Mouse (Mus musculus) liver, embryonic 13.5 days (tissue): ENCODE data around the gene Lama4. TPM values are rescaled to one million over a fixed set of nuclear protein-coding genes. Genes with fewer than 3 reads are reported as not detected.
A peak's percentile ranks its signal among the peaks of the same experiment; 100 is the strongest.

Experiments
- ATAC-seq: fragments of 200-750 bp; cut with Nextera tagmentation; 2 replicates; pipeline ENCODE4 v1.8.0; 2017; ENCODE audit warnings: low read depth, mild to moderate bottlenecking, moderate number of reproducible peaks, moderate library complexity
- DNase-seq: peaks from one replicate; pipeline ENCODE4 v3.0.0; 2022
- H3K27ac ChIP-seq: fragments of 300-500 bp; sonication (generic); 2 replicates; pipeline ENCODE4 v1.5.1; 2015; ENCODE audit warnings: moderate library complexity, mild to moderate bottlenecking, inconsistent platforms
- H3K27me3 ChIP-seq: fragments of 300-500 bp; sonication (generic); 2 replicates; pipeline ENCODE4 v1.6.1; 2015; ENCODE audit warnings: mild to moderate bottlenecking, inconsistent platforms
- H3K36me3 ChIP-seq: fragments of 300-500 bp; sonication (generic); 2 replicates; pipeline ENCODE4 v1.6.1; 2015; ENCODE audit warnings: mild to moderate bottlenecking, inconsistent platforms
- H3K4me1 ChIP-seq: fragments of 300-500 bp; sonication (generic); replicated peaks from 2 replicates; pipeline ENCODE4 v1.6.1; 2015; ENCODE audit warnings: inconsistent platforms
- H3K4me2 ChIP-seq: fragments of 300-500 bp; sonication (generic); 2 replicates; pipeline ENCODE4 v1.6.1; 2015; ENCODE audit warnings: inconsistent platforms, mild to moderate bottlenecking, moderate library complexity
- H3K4me3 ChIP-seq: fragments of 300-500 bp; sonication (generic); replicated peaks from 2 replicates; pipeline ENCODE4 v1.5.1; 2015; ENCODE audit warnings: mild to moderate bottlenecking, inconsistent platforms
- H3K9ac ChIP-seq: fragments of 300-500 bp; sonication (generic); 2 replicates; pipeline ENCODE4 v1.6.1; 2015; ENCODE audit warnings: mild to moderate bottlenecking, inconsistent platforms
- H3K9me3 ChIP-seq: fragments of 300-500 bp; sonication (generic); replicated peaks from 2 replicates; pipeline ENCODE4 v1.6.1; 2016; ENCODE audit warnings: inconsistent platforms
- WGBS: fragments of 180-500 bp; shearing (Covaris S2); methylation state at CpG from one replicate; pipeline ENCODE4 v1.1.7; 2015; ENCODE audit not compliant: insufficient replicate concordance; 5-methylcytosine and 5-hydroxymethylcytosine counted together
- polyA plus RNA-seq: library from polyadenylated mRNA; unstranded; fragments of >200 nt; fragmentation: Nextera tagmentation; extraction: Ambion mirVana; gene quantifications from 2 replicates; pipeline ENCODE4 v1.2.1, GENCODE M21; 2015

The Lama4 gene
- polyA plus RNA-seq, 1 experiment from 2014 or later, result 1.4 TPM

GRCm38 (mm10) chr10:39066061-39066460, 100.7 kb downstream of the Lama4 start:
- Histone ChIP-seq H3K9ac (no peak overlapping the region), H3K27ac (no peak overlapping the region), H3K4me1 (no peaks in the 10 kb centered on the region), H3K4me2 (no peak overlapping the region), H3K36me3 (no peaks in the 10 kb centered on the region), H3K4me3 (no peak overlapping the region), H3K9me3 (no peaks in the 10 kb centered on the region), H3K27me3 (no peaks in the 10 kb centered on the region)
- no peak for ATAC-seq
- DNase-seq, result no peak
- 72% methylated on average over 4 of the region's 4 CpGs for WGBS

GRCm38 (mm10) chr10:39066962-39067361, 101.6 kb downstream of the Lama4 start:
- Histone ChIP-seq H3K9ac (no peak overlapping the region), H3K4me2 (no peak overlapping the region), H3K36me3 (no peaks in the 10 kb centered on the region), H3K4me1 (no peaks in the 10 kb centered on the region), H3K9me3 (no peaks in the 10 kb centered on the region), H3K4me3 (no peak overlapping the region), H3K27ac (no peak overlapping the region), H3K27me3 (no peaks in the 10 kb centered on the region)
- DNase-seq (peak; percentile 22), ATAC-seq (no peak)

GRCm38 (mm10) chr10:39072048-39072447, 106.7 kb downstream of the Lama4 start:
- H3K4me2 ChIP-seq, result no peak overlapping the region
- H3K27ac ChIP-seq, result no peak overlapping the region
- ATAC-seq (no peak), DNase-seq (no peak)
- H3K4me1 ChIP-seq, result no peaks in the 10 kb centered on the region
- no peak overlapping the region for H3K9ac ChIP-seq
- 64% methylated on average over 4 of the region's 4 CpGs for WGBS
- no peaks in the 10 kb centered on the region for H3K9me3 ChIP-seq
- H3K4me3 ChIP-seq, result no peak overlapping the region
- H3K27me3 ChIP-seq, result no peaks in the 10 kb centered on the region
- no peaks in the 10 kb centered on the region for H3K36me3 ChIP-seq

GRCm38 (mm10) chr10:39096981-39097380, 131.7 kb downstream of the Lama4 start:
- Histone ChIP-seq H3K4me1 (no peaks in the 10 kb centered on the region), H3K9ac (no peak overlapping the region), H3K9me3 (no peaks in the 10 kb centered on the region), H3K27me3 (no peaks in the 10 kb centered on the region), H3K36me3 (no peaks in the 10 kb centered on the region), H3K27ac (no peak overlapping the region), H3K4me2 (no peak overlapping the region), H3K4me3 (no peak overlapping the region)
- 75% methylated on average over 9 of the region's 9 CpGs for WGBS
- ATAC-seq, result no peak
- DNase-seq, result no peak

GRCm38 (mm10) chr10:39098746-39099145, 133.4 kb downstream of the Lama4 start:
- no peaks in the 10 kb centered on the region for H3K9me3 ChIP-seq
- no peak for ATAC-seq
- no peaks in the 10 kb centered on the region for H3K4me1 ChIP-seq
- no peaks in the 10 kb centered on the region for H3K27me3 ChIP-seq
- H3K4me3 ChIP-seq, result no peak overlapping the region
- no peak overlapping the region for H3K9ac ChIP-seq
- no peak overlapping the region for H3K27ac ChIP-seq
- WGBS, result 84% methylated on average over 10 of the region's 10 CpGs
- H3K4me2 ChIP-seq, result no peak overlapping the region
- H3K36me3 ChIP-seq, result no peaks in the 10 kb centered on the region
- DNase-seq, result no peak

GRCm38 (mm10) chr10:39104803-39105449, 139.6 kb downstream of the Lama4 start:
- DNase-seq, result no peak
- no peaks in the 10 kb centered on the region for H3K4me1 ChIP-seq
- 76% methylated on average over 8 of the region's 8 CpGs for WGBS

GRCm38 (mm10) chr10:39106413-39106812, 141.1 kb downstream of the Lama4 start:
- no peak overlapping the region for H3K27ac ChIP-seq
- H3K27me3 ChIP-seq, result no peaks in the 10 kb centered on the region
- no peak overlapping the region for H3K9ac ChIP-seq
- H3K4me3 ChIP-seq, result no peak overlapping the region
- H3K36me3 ChIP-seq, result no peaks in the 10 kb centered on the region
- no peak for ATAC-seq
- no peak overlapping the region for H3K4me2 ChIP-seq
- DNase-seq, result no peak
- WGBS, result 74% methylated on average over 3 of the region's 3 CpGs
- H3K9me3 ChIP-seq, result no peaks in the 10 kb centered on the region
- no peaks in the 10 kb centered on the region for H3K4me1 ChIP-seq

More at GRCm38 (mm10) chr10:39104803-39105449, 139.6 kb downstream of the Lama4 start:
- ATAC-seq, result no peak
- no peaks in the 10 kb centered on the region for H3K27me3 ChIP-seq
- H3K36me3 ChIP-seq, result no peaks in the 10 kb centered on the region
- no peak overlapping the region for H3K4me2 ChIP-seq
- H3K4me3 ChIP-seq, result no peak overlapping the region
- no peak overlapping the region for H3K27ac ChIP-seq
- no peaks in the 10 kb centered on the region for H3K9me3 ChIP-seq
- no peak overlapping the region for H3K9ac ChIP-seq

GRCm38 (mm10) chr10:39106935-39107334, 141.6 kb downstream of the Lama4 start:
- Histone ChIP-seq H3K4me3 (no peak overlapping the region), H3K9ac (no peak overlapping the region), H3K27me3 (no peaks in the 10 kb centered on the region), H3K9me3 (no peaks in the 10 kb centered on the region), H3K36me3 (no peaks in the 10 kb centered on the region), H3K4me1 (no peaks in the 10 kb centered on the region), H3K4me2 (no peak overlapping the region), H3K27ac (no peak overlapping the region)
- no peak for ATAC-seq
- 61% methylated on average over 4 of the region's 4 CpGs for WGBS
- DNase-seq, result no peak

GRCm38 (mm10) chr10:39108837-39109488, 143.6 kb downstream of the Lama4 start:
- Histone ChIP-seq H3K9ac (no peak overlapping the region), H3K4me3 (no peak overlapping the region), H3K27me3 (no peaks in the 10 kb centered on the region), H3K4me1 (no peaks in the 10 kb centered on the region), H3K9me3 (no peaks in the 10 kb centered on the region), H3K36me3 (no peaks in the 10 kb centered on the region), H3K27ac (no peak overlapping the region), H3K4me2 (no peak overlapping the region)
- DNase-seq, result no peak
- WGBS, result 35% methylated on average over 10 of the region's 10 CpGs
- ATAC-seq, result no peak

- ATAC-seq (no peak), DNase-seq (no peak)
- no peak overlapping the region for H3K9ac ChIP-seq
- H3K4me2 ChIP-seq, result no peak overlapping the region
- WGBS, result 59% methylated on average over 4 of the region's 4 CpGs
- no peaks in the 10 kb centered on the region for H3K4me1 ChIP-seq
- H3K4me3 ChIP-seq, result no peak overlapping the region
- no peaks in the 10 kb centered on the region for H3K9me3 ChIP-seq
- H3K27ac ChIP-seq, result no peak overlapping the region
- no peaks in the 10 kb centered on the region for H3K27me3 ChIP-seq
- H3K36me3 ChIP-seq, result no peaks in the 10 kb centered on the region
Observed at GRCm38 (mm10) chr10:39109489-39109874, 144.2 kb downstream of the Lama4 start.

- Histone ChIP-seq H3K9me3 (no peaks in the 10 kb centered on the region), H3K4me1 (no peaks in the 10 kb centered on the region), H3K27me3 (no peaks in the 10 kb centered on the region), H3K9ac (no peak overlapping the region), H3K36me3 (no peaks in the 10 kb centered on the region), H3K4me3 (no peak overlapping the region), H3K4me2 (no peak overlapping the region), H3K27ac (no peak overlapping the region)
- DNase-seq (no peak), ATAC-seq (no peak)
- WGBS, result 25% methylated on average over 4 of the region's 4 CpGs
Observed at GRCm38 (mm10) chr10:39121412-39121811, 156.1 kb downstream of the Lama4 start.
